ENCODE assay signal across 18 mouse cellular contexts in the genomic region with DNA sequence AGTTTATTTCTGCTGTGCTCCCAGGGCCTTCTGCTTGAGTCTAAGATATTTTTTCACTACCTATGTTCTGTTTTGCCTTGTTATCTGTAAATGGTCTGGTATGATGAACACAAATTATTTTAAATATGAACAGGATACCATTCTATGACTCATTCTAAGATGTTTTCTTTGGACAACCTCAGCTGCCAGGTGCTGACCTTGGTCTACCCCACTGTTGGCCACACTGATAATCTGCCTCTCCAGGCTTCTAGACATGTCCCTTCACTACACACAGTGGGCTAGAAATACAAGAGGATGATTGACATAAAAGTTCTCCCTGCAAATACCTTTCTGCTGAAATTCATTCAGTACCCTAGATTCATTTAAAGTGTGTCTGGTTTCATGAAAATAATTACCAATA. TPM values are rescaled to one million over a fixed set of nuclear protein-coding genes. Genes with fewer than 3 reads are reported as not detected.
A peak's percentile ranks its signal among the peaks of the same experiment; 100 is the strongest.
DNase-seq lines count a peak whose midpoint lies in the region; TF ChIP-seq lines count a peak whose summit lies in the region.
"Had no signal": no experiment of that assay in that cellular context is flagged by ENCODE, and none has a peak within 500 bp of the region (broad histone marks: within the 10 kb centered on the region; RNA-seq: fewer than 3 reads in every experiment).

No protein-coding gene starts in this region.

- H3K27me3 ChIP-seq in C2C12 (ENCODE audit: control insufficient read depth, insufficient read depth, insufficient read length) (no peaks in the 10 kb centered on the region), myocyte (ENCODE audit: control insufficient read depth, insufficient read depth, insufficient read length) (no peaks in the 10 kb centered on the region)
- H3K27me3 ChIP-seq: embryonic facial prominence, embryonic 12.5 days; Patski had no signal

- H3K4me2 ChIP-seq in myocyte (ENCODE audit: low read depth) = no peak overlapping the region
- H3K4me2 ChIP-seq: embryonic facial prominence, embryonic 12.5 days had no signal

- H3K79me3 ChIP-seq in C2C12 (ENCODE audit: low read depth) = no peaks in the 10 kb centered on the region

- TF ChIP-seq POLR2A in myocyte (IDR thresholded peaks at IDR 0.05; ENCODE audit: insufficient read length, low read depth) = no peak

- no peak overlapping the region for H3ac ChIP-seq in C2C12 (ENCODE audit: control insufficient read depth, insufficient read length, low read depth)
- no peak overlapping the region for H3ac ChIP-seq in myocyte (ENCODE audit: control insufficient read depth, insufficient read length)

- H3K79me2 ChIP-seq in C2C12 (ENCODE audit: control insufficient read depth, insufficient read depth) (no peaks in the 10 kb centered on the region), myocyte (ENCODE audit: control insufficient read depth, insufficient read depth) (no peaks in the 10 kb centered on the region)

- intact Hi-C loops in left cerebral cortex, postnatal 10 days (cut with DNase I) = no loop called here

- TF ChIP-seq CTCF in C2C12 (IDR thresholded peaks at IDR 0.05; ENCODE audit: control insufficient read depth, insufficient read depth, insufficient read length) = no peak

- H3K4me3 ChIP-seq in C2C12 (ENCODE audit: insufficient read depth, poor library complexity, severe bottlenecking) = no peak overlapping the region
- H3K4me3 ChIP-seq in myocyte = no peak overlapping the region
- H3K4me3 ChIP-seq: embryonic facial prominence, embryonic 10.5 days; embryonic facial prominence, embryonic 12.5 days had no signal

- peak; percentile 22 for DNase-seq in adrenal gland, adult 2 months
- DNase-seq in adrenal gland, adult (ENCODE audit: inconsistent age in 2 of 2, low spot score in 1 of 2) = no peak
- DNase-seq in urinary bladder, adult 2 months (ENCODE audit: low spot score) = no peak
- DNase-seq in left cerebral cortex, postnatal 10 days (ENCODE audit: extremely low spot score in 1 of 2, low spot score in 2 of 2) = no peak
- DNase-seq: adrenal gland, adult 8-10 months; adrenal gland, postnatal 14 days; B cell, adult 2 months; cerebellum, adult 11-12 months; cerebellum, adult 2 months; cerebellum, adult 9-10 months; cerebellum, postnatal 10 days; cerebellum, postnatal 25 days had no signal

- H3K36me3 ChIP-seq in C2C12 (ENCODE audit: control insufficient read depth, insufficient read depth) (no peaks in the 10 kb centered on the region), myocyte (ENCODE audit: control insufficient read depth, insufficient read depth) (no peaks in the 10 kb centered on the region)
- H3K36me3 ChIP-seq: embryonic facial prominence, embryonic 10.5 days; embryonic facial prominence, embryonic 12.5 days had no signal

TF ChIP-seq in C2C12, 6 proteins besides CTCF, POLR2A, EP300 and RAD21:
- TF ChIP-seq MAX (IDR thresholded peaks at IDR 0.05) (no peak), CEBPB (IDR thresholded peaks at IDR 0.05; ENCODE audit: low read depth) (no peak), FOSL1 (IDR thresholded peaks at IDR 0.05; ENCODE audit: insufficient read depth, low read length, poor library complexity, severe bottlenecking) (no peak), MYOG (IDR thresholded peaks at IDR 0.05; ENCODE audit: control insufficient read depth, extremely low read depth, insufficient read length) (no peak), USF1 (IDR thresholded peaks at IDR 0.05; ENCODE audit: low read depth) (no peak), MYOD1 (IDR thresholded peaks at IDR 0.05; ENCODE audit: control insufficient read depth, insufficient read length, low read depth) (peak; percentile 84)
TF ChIP-seq in C2C12: peak in this region for 1.

TF ChIP-seq in myocyte, 11 proteins besides CTCF, POLR2A, EP300 and RAD21:
- TF ChIP-seq E2F4 (IDR thresholded peaks at IDR 0.05; ENCODE audit: insufficient read depth) (no peak), MYOD1 (IDR thresholded peaks at IDR 0.05; ENCODE audit: control insufficient read depth in 1 of 3, insufficient read length in 2 of 3, low read depth in 2 of 3) (peak in 2 of 3 experiments; percentile 63 to 69)

RNA-seq across cellular contexts. Expression of a gene that starts 30.3 kb away (rescaled TPM):
- 100 to 1,000 TPM; 134 to 206 TPM for total RNA-seq in adrenal gland, adult 2 months (2021)
- 46.7 and 49.0 TPM in 2 replicates for polyA plus RNA-seq in adrenal gland, adult 2 months (2012; rRNA removed)
- polyA plus RNA-seq in C2C12 (2012; fragmentation: generic; extraction: Trizol) (14.8 TPM), myocyte (2012; fragmentation: generic; extraction: Trizol) (24.9 TPM)
- 36.3 and 37.6 TPM in 2 replicates for polyA plus RNA-seq in urinary bladder, adult 2 months (2012; rRNA removed)
- total RNA-seq in left cerebral cortex, postnatal 10 days (2021) = 10 to 100 TPM in 1 of 2 experiments, 1 to 10 TPM in 1; 9.2 to 12.2 TPM
- total RNA-seq: MEL had no signal

RNA-seq across cellular contexts. Expression of a gene that starts 54.5 kb away (rescaled TPM):
- total RNA-seq in adrenal gland, adult 2 months (2021) = 10 to 100 TPM; 13.2 to 15.5 TPM
- 19.1 and 24.3 TPM in 2 replicates for polyA plus RNA-seq in adrenal gland, adult 2 months (2012; rRNA removed)
- polyA plus RNA-seq in C2C12 (2012; fragmentation: generic; extraction: Trizol) = 1.8 TPM
- 3.4 TPM for polyA plus RNA-seq in myocyte (2012; fragmentation: generic; extraction: Trizol)
- 32.9 and 33.5 TPM in 2 replicates for polyA plus RNA-seq in urinary bladder, adult 2 months (2012; rRNA removed)
- 1 to 10 TPM in 1 of 2 experiments, under 1 TPM in 1; 0.66 to 1.1 TPM for total RNA-seq in left cerebral cortex, postnatal 10 days (2021)
- total RNA-seq: MEL had no signal
